Mouse (Mus musculus) liver, embryonic 14 days (tissue): ENCODE results near the gene Gm27029. TPM values are rescaled to one million over a fixed set of nuclear protein-coding genes. Genes with fewer than 3 reads are reported as not detected.

Experiments
- polyA plus RNA-seq: library from polyadenylated mRNA; depleted of rRNA; stranded (reverse); fragments of >200 nt; gene quantifications from 2 replicates; pipeline ENCODE4 v1.2.3, GENCODE M21; 2012; rRNA removed

Gene Gm27029
- polyA plus RNA-seq, result 1.2 and 1.4 TPM in 2 replicates

DNA sequence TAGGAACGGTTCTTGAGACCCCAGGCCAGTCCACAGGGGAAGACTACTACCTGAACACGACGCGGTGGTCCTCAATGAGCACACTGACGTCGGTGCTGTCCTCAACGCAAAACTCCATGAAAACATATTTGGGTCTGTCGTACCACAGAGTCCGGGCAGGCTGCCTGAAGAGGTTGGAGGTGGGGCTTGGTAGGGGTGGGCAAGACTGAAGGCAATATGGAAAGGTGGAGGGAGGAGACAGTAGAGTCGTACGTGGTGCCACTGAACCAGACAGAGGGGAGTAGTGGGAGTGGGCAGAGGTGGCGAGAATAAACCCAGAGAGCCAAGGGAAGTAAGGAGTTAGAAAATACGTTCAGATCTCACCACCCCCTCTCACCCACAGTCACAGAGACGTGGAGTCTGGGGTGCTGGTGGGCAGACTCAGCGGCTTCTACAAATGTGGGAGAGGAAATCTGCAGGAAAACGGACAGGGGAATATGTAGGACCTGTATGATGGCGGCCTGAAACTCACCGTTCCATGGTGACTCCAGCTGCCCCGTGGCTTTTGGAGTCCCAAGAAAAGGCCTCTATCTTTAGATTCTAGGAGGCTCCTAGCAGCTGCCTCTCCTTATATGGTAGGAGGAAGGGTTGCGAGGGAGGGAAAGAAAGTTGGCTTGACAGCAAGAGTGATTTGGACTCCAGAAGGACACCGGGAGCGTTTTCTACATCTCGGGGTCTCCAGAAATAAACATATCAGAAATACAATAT lies at the start of gene Gm27029:
Gene Gm27029, minus strand, starts transcription at position 692 of the 747 bp plus-strand sequence.

DNA sequence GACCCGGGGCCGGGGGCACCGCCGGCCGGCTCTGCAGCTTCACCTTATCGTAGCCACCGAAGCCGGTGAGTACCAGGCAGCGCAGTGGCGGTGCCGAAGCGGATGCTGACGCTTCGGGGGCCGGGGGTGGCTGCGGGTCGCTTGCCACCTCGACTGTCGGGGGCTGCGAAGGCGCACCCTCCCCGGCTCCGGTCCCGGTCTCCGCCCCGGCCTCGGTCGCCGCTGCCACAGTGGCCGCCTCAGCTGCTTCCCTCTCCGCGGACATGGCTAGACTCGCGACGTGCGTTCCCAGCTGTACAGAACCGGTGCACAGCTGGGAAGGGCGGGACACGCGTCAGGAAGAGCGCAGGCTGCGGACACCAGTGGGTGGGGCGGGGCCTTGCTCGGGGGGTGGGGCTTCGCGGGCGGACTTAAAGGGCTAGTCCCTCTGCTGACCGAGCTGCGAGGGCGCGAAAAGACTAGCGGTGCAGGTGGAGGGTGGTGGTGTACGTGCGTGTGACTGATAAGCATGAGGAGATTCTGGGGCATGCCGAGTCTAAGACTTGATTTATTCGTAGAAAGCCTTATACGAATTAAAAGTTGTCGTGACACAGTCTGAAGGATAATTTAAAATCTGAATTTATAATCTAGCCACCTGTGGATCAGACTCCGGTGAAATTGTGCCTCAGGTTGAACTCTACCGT lies 41.4 kb upstream of the Gm27029 start, which contains the start of gene Vat1:
Gene Vat1, minus strand, starts transcription at position 362 of the 683 bp plus-strand sequence.

DNA sequence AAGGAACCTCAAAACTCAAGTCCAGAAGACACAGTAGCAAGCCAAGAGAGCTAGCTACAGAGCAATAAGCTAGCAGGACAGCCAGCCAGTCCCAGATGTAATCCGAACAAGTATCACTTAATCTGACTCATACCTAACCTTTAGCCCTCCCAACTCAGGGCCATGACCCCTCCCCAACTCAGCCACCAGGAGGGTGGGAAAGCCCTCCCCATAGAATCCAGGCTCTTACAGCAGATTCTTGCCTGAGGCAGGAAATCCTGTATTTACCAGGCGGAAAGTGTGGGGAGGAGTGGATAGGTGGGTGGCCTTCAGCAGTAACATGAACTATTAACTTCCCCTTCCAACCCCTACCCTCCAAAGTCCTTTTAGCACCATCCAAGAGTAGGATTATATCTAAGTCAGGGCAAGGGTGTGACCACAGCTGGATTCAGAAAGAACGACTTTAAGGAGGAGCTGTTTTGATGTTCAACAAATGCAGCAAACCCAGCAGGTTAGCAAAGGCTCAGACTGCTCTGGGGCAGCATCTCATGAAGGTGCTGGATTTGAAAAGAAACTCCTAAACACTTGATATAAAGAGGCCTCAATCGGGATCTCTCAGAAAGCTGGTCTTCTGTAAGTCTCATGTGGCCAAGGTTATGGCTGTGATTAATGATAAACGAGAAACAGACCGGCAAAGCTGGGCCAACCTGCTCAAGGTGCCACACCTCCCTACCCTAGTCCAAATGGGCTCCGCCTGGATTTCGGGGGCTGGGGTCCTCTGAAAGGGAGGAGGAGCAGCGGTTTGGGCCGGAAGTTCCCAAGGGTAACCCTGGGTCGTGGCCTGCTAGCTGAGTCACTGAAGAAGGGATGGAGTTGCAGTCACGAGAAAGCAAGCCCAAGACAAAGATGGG lies 39.9 kb upstream of the Gm27029 start, which contains the start of gene Rnd2:
Gene Rnd2, plus strand, starts transcription at position 789 of the 890 bp plus-strand sequence.

DNA sequence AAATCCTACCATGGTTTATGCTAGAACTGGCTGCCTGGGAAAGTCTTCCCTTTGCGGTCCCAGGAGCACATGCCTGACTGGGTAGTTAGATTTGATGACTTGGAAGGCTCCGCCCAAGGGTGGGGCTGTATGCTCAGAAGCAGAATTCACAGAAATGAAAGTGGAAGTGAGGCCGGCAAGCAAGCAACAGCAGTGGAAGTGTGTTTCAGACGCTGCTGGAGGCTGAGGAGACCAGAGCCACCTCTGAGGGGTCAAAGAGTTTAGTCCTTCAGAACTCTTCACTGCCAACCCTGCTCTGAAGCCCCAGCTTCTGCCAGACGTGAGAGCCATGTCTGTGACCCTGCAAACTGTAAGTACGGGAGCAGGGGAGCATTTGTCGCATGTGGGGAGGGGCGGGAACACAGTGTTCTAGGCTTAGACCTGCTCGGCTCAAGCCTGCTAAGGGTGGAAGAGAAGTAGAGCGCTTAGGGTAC lies 23.7 kb upstream of the Gm27029 start, which contains the start of gene Ifi35:
Gene Ifi35, plus strand, starts transcription at position 134 of the 473 bp plus-strand sequence.

DNA sequence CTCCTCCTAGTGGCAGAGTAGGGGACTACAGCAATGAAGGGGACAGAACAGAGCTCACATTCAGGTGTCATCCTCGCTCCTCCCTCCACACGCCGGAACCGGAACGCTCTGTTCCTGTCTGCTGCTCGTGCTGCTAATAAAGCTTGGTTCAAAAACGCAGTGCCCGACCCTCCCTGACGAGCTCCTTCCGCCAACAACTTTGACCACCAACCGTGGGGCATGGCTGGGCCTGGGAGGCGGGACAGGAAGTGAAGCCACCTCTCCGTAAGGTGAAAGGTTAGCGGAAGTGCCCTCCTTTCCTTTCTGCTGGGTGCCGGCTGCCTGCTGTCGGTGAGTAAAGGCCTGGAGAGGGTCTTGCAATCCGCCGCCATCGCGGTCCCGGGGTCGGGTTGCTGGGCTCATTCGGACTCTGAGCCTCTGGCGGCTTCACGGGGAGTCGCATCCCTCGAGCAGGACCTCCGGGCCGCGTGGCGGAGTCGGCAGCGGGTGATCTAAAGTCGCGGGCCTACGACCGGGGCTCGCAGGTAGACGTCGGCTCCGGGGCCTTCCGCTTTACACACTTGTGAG lies 17.6 kb upstream of the Gm27029 start, which contains the start of gene Rpl27:
Gene Rpl27, plus strand, starts transcription at position 172 of the 567 bp plus-strand sequence.

DNA sequence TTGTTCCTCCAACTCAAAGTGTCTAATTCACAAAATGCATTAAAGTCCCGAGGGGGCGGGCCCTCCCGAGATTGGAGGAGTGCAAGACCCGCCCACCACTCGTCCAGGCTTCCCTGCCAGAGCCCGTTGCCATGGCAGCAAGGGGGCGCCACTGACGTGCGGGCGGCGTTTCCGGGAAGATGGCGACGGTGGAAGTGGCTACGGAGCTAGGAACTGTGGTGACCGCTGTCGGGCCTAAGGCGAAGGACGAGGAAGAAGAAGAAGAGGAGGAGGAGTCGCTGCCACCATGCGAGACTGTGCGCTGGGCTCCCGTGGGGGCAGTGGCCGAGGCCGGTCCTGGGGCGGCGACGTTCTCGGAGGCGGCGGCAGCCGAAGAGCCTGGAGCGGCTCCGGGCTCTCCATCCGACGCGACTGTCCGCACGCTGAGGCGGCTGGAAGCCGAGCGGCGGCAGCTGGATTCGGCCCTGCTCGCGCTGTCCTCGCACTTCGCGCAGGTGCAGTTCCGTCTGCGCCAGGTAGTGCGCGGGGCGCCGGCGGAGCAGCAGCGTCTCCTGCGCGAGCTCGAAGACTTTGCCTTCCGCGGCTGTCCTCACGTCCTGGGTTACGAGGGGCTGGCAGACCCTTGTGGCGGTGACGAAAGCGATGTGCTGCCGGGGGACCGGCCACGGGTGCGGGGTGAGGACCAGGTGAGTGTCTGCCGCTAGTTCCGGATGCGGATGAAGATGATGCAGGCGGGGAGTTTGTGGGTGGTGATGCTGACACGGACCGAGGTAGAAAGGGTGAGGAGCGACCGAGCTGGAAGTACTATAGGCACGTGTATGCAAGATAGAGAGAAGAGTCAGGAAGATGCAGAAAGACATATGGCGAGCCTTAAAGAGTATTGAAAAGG lies 573 bp upstream of the Gm27029 start, which contains the start of the genes Rundc1 and Ptges3l:
Gene Rundc1, plus strand, starts transcription at position 161 of the 889 bp plus-strand sequence.
Gene Ptges3l, minus strand, starts transcription at position 409 of the 889 bp plus-strand sequence.

DNA sequence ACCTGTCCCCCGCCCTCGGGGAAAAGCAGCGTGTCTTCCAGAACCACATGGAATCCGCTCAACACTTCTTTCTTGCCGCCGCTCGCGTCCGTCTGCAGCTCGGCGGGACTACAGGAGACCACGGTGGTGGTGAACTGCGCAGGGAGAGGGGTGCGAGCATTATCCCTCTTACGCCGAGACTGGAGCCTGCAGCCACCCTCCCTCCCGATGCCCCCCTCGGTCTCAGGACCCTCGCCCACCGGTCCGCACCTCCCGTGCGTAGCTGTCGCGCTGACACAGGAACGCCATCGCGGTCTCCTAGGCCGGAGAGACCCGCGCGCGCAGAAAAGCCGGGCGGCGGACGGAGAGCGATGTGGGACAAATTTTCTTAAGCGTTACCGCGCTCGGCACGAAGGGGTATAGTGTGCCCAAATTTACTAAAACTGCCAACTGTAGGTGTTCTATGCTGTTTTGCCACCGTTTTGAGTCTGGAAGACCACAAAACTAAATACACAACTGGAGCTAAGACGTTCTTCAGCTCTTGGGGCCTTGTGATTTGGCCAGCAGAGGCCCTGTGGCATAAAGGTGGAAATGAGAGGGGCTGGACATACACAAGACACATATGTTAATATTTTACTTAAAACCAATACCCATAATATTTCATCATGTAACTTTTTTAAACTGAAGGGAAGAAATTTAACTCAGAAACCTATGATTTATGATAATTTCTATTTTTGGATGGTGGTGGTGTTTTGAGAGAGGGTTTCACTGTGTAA lies 7.3 kb downstream of the Gm27029 start, which contains the start of gene Aarsd1:
Gene Aarsd1, minus strand, starts transcription at position 515 of the 755 bp plus-strand sequence.

DNA sequence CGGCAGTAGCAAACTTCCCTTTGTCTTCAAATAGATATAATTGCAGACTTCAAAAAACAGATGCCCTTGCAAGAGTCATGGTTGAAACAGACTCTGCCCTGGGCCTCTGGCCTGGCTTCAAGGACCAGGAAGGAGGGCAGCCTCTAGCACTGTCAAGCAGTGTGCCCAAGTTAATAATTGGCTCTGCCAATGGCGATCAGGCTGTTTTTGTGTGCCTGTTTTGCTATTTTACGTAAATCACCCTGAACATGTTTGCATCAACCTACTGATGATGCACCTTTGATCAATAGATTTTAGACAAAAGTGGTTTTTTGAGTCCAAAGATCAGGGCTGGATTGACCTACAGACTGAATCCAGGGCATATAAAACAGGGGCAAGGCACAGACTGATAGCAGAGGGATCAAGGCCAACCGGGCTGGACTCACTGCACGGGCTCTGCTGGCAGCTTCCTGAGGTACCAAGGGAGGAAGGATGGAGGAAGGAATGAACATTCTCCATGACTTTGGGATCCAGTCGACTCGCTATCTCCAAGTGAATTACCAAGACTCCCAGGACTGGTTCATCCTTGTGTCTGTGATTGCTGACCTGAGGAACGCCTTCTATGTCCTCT lies 57.2 kb downstream of the Gm27029 start, which contains the start of gene G6pc:
Gene G6pc, plus strand, starts transcription at position 236 of the 610 bp plus-strand sequence.

Other genes starting within 250 kb of the Gm27029 start
- gene Ccr10, start 249.4 kb downstream of the Gm27029 start, polyA plus RNA-seq, result not detected in 2 replicates
- gene Ezh1, start 198.3 kb downstream of the Gm27029 start, polyA plus RNA-seq, result 8.9 and 9.4 TPM in 2 replicates
- 13.0 and 15.1 TPM in 2 replicates for gene Ramp2, start 178.8 kb downstream of the Gm27029 start, polyA plus RNA-seq
- gene Vps25, start 171.1 kb downstream of the Gm27029 start, polyA plus RNA-seq, result 34.6 and 40.2 TPM in 2 replicates
- gene Wnk4, start 164.2 kb downstream of the Gm27029 start, polyA plus RNA-seq, result 5.2 and 5.4 TPM in 2 replicates
- 0.37 and 0.56 TPM in 2 replicates for gene Cntd1, start 145.8 kb downstream of the Gm27029 start, polyA plus RNA-seq
- gene Coa3, start 145.7 kb downstream of the Gm27029 start, polyA plus RNA-seq, result 50.7 and 59.2 TPM in 2 replicates
- gene Becn1, start 122.5 kb downstream of the Gm27029 start, polyA plus RNA-seq, result 67.0 and 70.3 TPM in 2 replicates
- gene Psme3, start 108.6 kb downstream of the Gm27029 start, polyA plus RNA-seq, result 111 and 131 TPM in 2 replicates
- gene Aoc2, start 99.7 kb downstream of the Gm27029 start, polyA plus RNA-seq, result 3.2 and 5.2 TPM in 2 replicates
- gene Aoc3, start 94.2 kb downstream of the Gm27029 start, polyA plus RNA-seq, result 0.17 and 0.24 TPM in 2 replicates
- gene G6pc, start 57.2 kb downstream of the Gm27029 start, polyA plus RNA-seq, result 0.01 TPM in 2 replicates
- gene Aarsd1, start 7.2 kb downstream of the Gm27029 start, polyA plus RNA-seq, result 26.3 and 29.3 TPM in 2 replicates
- 3.4 and 4.2 TPM in 2 replicates for gene Rundc1, start 289 bp upstream of the Gm27029 start, polyA plus RNA-seq
- 0.92 and 1.4 TPM in 2 replicates for gene Ptges3l, start 537 bp upstream of the Gm27029 start, polyA plus RNA-seq
- 934 and 1,025 TPM in 2 replicates for gene Rpl27, start 17.5 kb upstream of the Gm27029 start, polyA plus RNA-seq
- gene Ifi35, start 23.6 kb upstream of the Gm27029 start, polyA plus RNA-seq, result 19.6 and 24.0 TPM in 2 replicates
- gene Rnd2, start 40.2 kb upstream of the Gm27029 start, polyA plus RNA-seq, result 2.7 and 3.3 TPM in 2 replicates
- 8.3 and 9.3 TPM in 2 replicates for gene Vat1, start 41.4 kb upstream of the Gm27029 start, polyA plus RNA-seq
- 9.0 and 10.8 TPM in 2 replicates for gene Brca1, start 127.2 kb upstream of the Gm27029 start, polyA plus RNA-seq
- 24.0 and 27.6 TPM in 2 replicates for gene Nbr1, start 127.4 kb upstream of the Gm27029 start, polyA plus RNA-seq
- 4.8 and 7.8 TPM in 2 replicates for gene Tmem106a, start 157.4 kb upstream of the Gm27029 start, polyA plus RNA-seq
- not detected in 2 replicates for gene Gm11634, start 174.5 kb upstream of the Gm27029 start, polyA plus RNA-seq
- 4.7 and 5.6 TPM in 2 replicates for gene Rdm1, start 202.4 kb upstream of the Gm27029 start, polyA plus RNA-seq
- gene Arl4d, start 240.7 kb upstream of the Gm27029 start, polyA plus RNA-seq, result 0.89 and 1.2 TPM in 2 replicates